Mouse (Mus musculus): ENCODE measurements at regions not wholly inside any gene's neighbourhood (a gene's known extent, or its start where the extent isn't known, plus 50 kb on each side); places are given as distances from the start of the nearest gene placed in this dataset.

DNA sequence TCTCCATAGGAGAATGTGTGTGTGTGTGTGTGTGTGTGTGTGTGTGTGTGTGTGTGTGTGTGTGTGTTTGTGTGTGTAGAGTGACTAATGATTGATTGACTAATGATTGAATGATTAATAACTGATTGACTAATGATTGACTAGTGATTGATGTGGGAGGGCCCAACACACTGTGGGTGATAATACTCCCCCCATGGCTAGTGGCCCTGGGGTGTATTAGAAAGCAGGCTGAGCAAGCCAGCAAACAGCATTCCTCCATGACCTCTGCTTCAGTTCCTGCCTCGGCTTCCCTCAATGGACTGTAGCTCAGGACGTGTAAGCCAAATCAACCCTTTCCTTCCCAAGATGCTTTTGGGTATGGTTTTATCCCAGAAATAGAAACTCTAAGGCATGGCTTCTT, 114.1 kb upstream of the Rreb1 start:
- no peak for ATAC-seq

DNA sequence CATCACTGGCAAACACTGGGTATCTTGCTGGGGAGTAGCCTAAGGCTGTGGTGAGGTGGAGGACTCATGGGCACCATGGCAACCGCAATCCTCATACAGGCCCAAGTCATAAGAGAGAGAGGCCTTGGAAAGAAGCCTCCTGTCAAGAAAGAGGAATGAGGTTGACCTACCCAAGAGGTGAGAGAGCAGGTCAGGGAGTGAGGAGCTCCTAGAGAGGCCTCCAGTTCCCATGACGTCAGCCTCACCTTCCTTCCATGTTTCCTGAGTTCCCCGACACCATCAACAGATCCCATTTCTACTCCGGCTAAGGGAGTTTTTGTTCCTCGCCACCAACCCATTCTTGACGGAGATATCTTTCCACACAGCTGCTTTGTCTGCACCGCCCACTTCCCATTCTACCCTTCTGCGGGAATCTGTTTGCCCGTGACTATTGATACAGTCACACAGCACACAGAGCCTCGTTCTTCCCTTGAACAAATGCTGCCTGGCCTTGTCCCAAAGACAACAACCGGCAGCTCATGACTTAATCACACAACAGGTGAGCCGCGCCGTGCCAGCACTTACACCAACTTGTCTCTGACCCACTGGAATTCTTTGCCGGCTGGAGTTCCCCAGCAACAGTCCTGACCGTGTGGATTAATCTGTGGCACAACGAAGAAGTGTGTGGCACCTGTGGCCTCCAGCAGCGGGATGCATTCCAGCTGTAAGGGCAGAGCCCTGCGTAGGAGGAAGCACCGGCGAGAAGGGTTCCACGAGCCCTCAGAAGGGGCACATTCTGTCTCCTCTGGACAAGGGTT, 111.8 kb upstream of the Rreb1 start:
- H3K27ac ChIP-seq (ENCODE audit: low read depth, low read length): no peak overlapping the region
- no peak overlapping the region for H3K9ac ChIP-seq
- no peak for TF ChIP-seq CTCF (IDR thresholded peaks at IDR 0.05; ENCODE audit: low read depth)
- no peaks in the 10 kb centered on the region for H3K27me3 ChIP-seq (ENCODE audit: insufficient read depth, low read length)
- H3K9me3 ChIP-seq (ENCODE audit: low read length): no peaks in the 10 kb centered on the region
- DNase-seq (no peak), ATAC-seq (no peak)
- no peaks in the 10 kb centered on the region for H3K4me1 ChIP-seq (ENCODE audit: insufficient read depth)
- no peak overlapping the region for H3K4me3 ChIP-seq (ENCODE audit: low read depth, low read length)
- WGBS: 75% methylated on average over 22 of the region's 22 CpGs
- no peaks in the 10 kb centered on the region for H3K36me3 ChIP-seq (ENCODE audit: insufficient read depth)
- no peak overlapping the region for H3K4me2 ChIP-seq (ENCODE audit: low read depth)

More for the DNA sequence above, 114.1 kb upstream of the Rreb1 start:
- WGBS: 52% methylated on average over 2 of the region's 2 CpGs
- Histone ChIP-seq H3K4me2 (ENCODE audit: low read depth) (no peak overlapping the region), H3K4me3 (ENCODE audit: low read depth, low read length) (no peak overlapping the region), H3K27me3 (ENCODE audit: insufficient read depth, low read length) (no peaks in the 10 kb centered on the region), H3K4me1 (ENCODE audit: insufficient read depth) (no peaks in the 10 kb centered on the region), H3K36me3 (ENCODE audit: insufficient read depth) (no peaks in the 10 kb centered on the region), H3K27ac (ENCODE audit: low read depth, low read length) (no peak overlapping the region), H3K9me3 (ENCODE audit: low read length) (no peaks in the 10 kb centered on the region), H3K9ac (no peak overlapping the region)
- no peak for DNase-seq
- TF ChIP-seq CTCF (IDR thresholded peaks at IDR 0.05; ENCODE audit: low read depth): no peak

DNA sequence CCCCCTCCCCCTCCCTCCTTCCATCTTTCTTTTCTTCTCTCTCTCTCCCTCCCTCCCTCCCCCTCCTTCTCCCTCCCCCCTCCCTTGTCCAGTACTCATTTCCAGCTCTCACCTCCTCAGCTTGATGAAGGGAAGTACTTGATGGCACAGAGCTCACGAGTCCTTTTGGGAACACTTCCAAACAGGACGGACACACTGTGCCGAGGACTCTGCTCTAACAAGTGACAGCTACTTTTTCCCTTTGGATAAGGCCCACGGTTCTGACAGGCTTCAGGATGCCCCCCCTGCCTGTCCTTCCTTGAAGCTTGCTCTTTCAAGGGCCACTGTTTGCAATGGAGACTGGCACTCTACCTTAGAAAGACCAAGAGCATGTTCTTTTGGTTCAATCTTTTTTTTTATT, 110.8 kb upstream of the Rreb1 start:
- H3K36me3 ChIP-seq (ENCODE audit: insufficient read depth): no peaks in the 10 kb centered on the region
- H3K9me3 ChIP-seq (ENCODE audit: low read length): no peaks in the 10 kb centered on the region
- ATAC-seq (no peak), DNase-seq (no peak)
- H3K27me3 ChIP-seq (ENCODE audit: insufficient read depth, low read length): no peaks in the 10 kb centered on the region
- no peaks in the 10 kb centered on the region for H3K4me1 ChIP-seq (ENCODE audit: insufficient read depth)
- H3K4me2 ChIP-seq (ENCODE audit: low read depth): no peak overlapping the region
- WGBS: 58% methylated on average over 4 of the region's 4 CpGs
- H3K27ac ChIP-seq (ENCODE audit: low read depth, low read length): no peak overlapping the region
- no peak overlapping the region for H3K9ac ChIP-seq
- no peak overlapping the region for H3K4me3 ChIP-seq (ENCODE audit: low read depth, low read length)
- no peak for TF ChIP-seq CTCF (IDR thresholded peaks at IDR 0.05; ENCODE audit: low read depth)

DNA sequence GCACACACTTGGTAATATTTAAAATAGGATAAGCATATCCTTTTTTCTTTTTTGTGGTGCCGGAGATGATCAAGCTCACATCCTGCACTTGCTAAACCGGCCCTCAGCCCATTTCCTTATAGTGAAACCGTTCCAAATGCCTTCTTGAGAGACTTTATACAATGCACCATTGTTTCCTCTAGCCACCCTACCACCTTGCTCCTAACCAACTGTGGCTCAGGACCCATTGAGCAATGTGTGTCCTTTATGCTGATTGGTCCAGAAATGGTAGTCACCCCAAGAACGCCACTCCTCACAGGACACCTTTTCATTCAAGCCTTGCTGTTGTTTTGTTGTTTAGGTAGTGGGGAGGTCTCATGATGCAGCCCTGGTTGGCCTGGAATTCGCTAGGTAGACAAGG, 110.3 kb upstream of the Rreb1 start:
- no peak for ATAC-seq
- no peak for DNase-seq
- TF ChIP-seq CTCF (IDR thresholded peaks at IDR 0.05; ENCODE audit: low read depth): no peak
- no peaks in the 10 kb centered on the region for H3K4me1 ChIP-seq (ENCODE audit: insufficient read depth)
- no peaks in the 10 kb centered on the region for H3K36me3 ChIP-seq (ENCODE audit: insufficient read depth)
- H3K9me3 ChIP-seq (ENCODE audit: low read length): no peaks in the 10 kb centered on the region
- no peak overlapping the region for H3K27ac ChIP-seq (ENCODE audit: low read depth, low read length)
- 65% methylated on average over 5 of the region's 5 CpGs for WGBS
- H3K4me2 ChIP-seq (ENCODE audit: low read depth): no peak overlapping the region
- no peaks in the 10 kb centered on the region for H3K27me3 ChIP-seq (ENCODE audit: insufficient read depth, low read length)
- H3K9ac ChIP-seq: no peak overlapping the region
- no peak overlapping the region for H3K4me3 ChIP-seq (ENCODE audit: low read depth, low read length)

DNA sequence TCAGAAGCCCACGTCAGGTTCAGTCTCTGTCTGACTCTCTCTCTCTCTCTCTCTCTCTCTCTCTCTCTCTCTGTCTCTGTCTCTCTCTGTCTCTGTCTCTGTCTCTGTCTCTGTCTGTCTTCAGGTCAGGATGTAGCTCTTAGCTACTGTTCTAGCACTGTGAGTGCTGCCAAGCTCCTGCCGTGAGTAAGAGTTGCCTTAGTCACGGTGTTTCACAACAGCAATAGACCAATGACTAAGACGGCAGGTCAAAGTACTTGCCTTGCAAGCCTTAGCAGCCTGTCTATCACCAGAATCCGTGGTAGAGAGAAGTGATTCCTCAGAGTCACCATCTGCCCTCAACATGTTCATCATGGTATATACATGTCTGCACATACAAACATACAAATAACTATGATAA, 107.1 kb upstream of the Rreb1 start:
- ATAC-seq (no peak), DNase-seq (no peak)
- Histone ChIP-seq H3K4me1 (ENCODE audit: insufficient read depth) (no peaks in the 10 kb centered on the region), H3K9me3 (ENCODE audit: low read length) (no peaks in the 10 kb centered on the region), H3K4me3 (ENCODE audit: low read depth, low read length) (no peak overlapping the region), H3K27ac (ENCODE audit: low read depth, low read length) (no peak overlapping the region), H3K27me3 (ENCODE audit: insufficient read depth, low read length) (no peaks in the 10 kb centered on the region), H3K36me3 (ENCODE audit: insufficient read depth) (no peaks in the 10 kb centered on the region), H3K4me2 (ENCODE audit: low read depth) (no peak overlapping the region), H3K9ac (no peak overlapping the region)
- 83% methylated on average over 5 of the region's 5 CpGs for WGBS
- TF ChIP-seq CTCF (IDR thresholded peaks at IDR 0.05; ENCODE audit: low read depth): no peak

DNA sequence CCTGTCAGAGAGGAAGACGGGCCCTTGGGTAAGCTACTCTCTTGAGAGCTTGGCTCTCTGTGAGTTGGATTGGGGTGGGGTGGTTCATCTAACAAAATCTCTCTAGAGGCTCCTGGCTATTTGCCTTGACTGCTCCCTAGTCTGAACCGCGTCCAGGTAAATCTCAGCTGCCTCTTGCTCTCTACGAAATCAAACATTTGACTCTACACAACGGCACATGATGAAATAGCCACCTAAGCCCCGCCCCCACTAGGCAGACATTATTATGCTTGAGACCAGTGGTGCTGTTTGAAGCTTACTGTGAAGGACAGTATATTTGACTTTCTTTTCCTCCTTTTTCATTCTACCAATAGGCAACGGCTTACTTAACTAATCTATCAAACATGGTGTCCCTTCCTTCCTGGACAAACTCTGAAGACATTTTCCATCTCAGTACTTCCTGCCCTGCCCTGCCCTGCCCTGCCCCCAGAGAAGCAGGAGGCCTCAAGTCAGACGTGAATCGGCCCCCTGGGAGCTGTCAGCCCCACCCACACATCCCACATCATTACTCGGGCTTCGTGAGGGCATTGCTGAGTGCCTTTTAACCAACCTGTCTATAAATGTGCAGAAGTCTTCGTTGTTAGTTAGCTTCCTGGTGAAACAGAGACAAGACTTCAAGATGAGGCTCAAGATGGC, 103.4 kb upstream of the Rreb1 start:
- Histone ChIP-seq H3K36me3 (ENCODE audit: insufficient read depth) (no peaks in the 10 kb centered on the region), H3K9me3 (ENCODE audit: low read length) (no peaks in the 10 kb centered on the region), H3K9ac (no peak overlapping the region), H3K4me2 (ENCODE audit: low read depth) (no peak overlapping the region), H3K27ac (ENCODE audit: low read depth, low read length) (no peak overlapping the region), H3K27me3 (ENCODE audit: insufficient read depth, low read length) (no peaks in the 10 kb centered on the region), H3K4me1 (ENCODE audit: insufficient read depth) (no peaks in the 10 kb centered on the region), H3K4me3 (ENCODE audit: low read depth, low read length) (no peak overlapping the region)
- TF ChIP-seq CTCF (IDR thresholded peaks at IDR 0.05; ENCODE audit: low read depth): no peak
- 81% methylated on average over 12 of the region's 12 CpGs for WGBS
- ATAC-seq: no peak
- no peak for DNase-seq

DNA sequence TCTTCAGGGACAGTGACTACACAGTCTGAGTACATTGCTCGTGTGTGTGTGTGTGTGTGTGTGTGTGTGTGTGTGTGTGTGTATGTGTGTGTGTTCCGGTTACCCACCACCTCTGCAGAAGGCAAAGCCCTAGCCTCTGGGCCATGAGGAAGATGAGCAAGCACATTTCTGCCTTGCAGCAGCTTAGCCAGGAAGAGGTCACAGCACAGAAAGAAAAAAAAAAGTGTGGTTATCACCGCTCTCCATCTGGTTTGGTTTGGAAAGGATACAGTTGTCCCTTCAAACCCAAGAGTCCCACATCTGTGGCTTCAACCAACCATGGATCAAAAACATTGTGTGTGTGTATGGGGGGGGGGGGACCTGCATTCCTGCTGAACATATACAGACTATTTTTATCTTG, 102.5 kb upstream of the Rreb1 start:
- H3K9me3 ChIP-seq (ENCODE audit: low read length): no peaks in the 10 kb centered on the region
- H3K4me2 ChIP-seq (ENCODE audit: low read depth): no peak overlapping the region
- WGBS: 95% methylated on average over 3 of the region's 3 CpGs
- no peaks in the 10 kb centered on the region for H3K36me3 ChIP-seq (ENCODE audit: insufficient read depth)
- H3K27ac ChIP-seq (ENCODE audit: low read depth, low read length): no peak overlapping the region
- no peak for DNase-seq
- no peak for TF ChIP-seq CTCF (IDR thresholded peaks at IDR 0.05; ENCODE audit: low read depth)
- H3K4me3 ChIP-seq (ENCODE audit: low read depth, low read length): no peak overlapping the region
- no peaks in the 10 kb centered on the region for H3K27me3 ChIP-seq (ENCODE audit: insufficient read depth, low read length)
- ATAC-seq: no peak
- H3K4me1 ChIP-seq (ENCODE audit: insufficient read depth): no peaks in the 10 kb centered on the region
- no peak overlapping the region for H3K9ac ChIP-seq

All from forebrain, postnatal 0 days (tissue).